Mouse (Mus musculus) heart, postnatal 4 days (tissue): ENCODE results near the gene Ciita. TPM values are rescaled to one million over a fixed set of nuclear protein-coding genes. Genes with fewer than 3 reads are reported as not detected.

Experiments used
- DNase-seq: peaks from one replicate; pipeline ENCODE4 v3.0.0; 2021
- total RNA-seq, 2 experiments: library from RNA; stranded (reverse); gene quantifications; 2 replicates each; pipeline ENCODE4 v1.2.3; 2021

Ciita gene
- total RNA-seq, 2 experiments from 2014 or later: 0.07 to 0.19 TPM

DNA sequence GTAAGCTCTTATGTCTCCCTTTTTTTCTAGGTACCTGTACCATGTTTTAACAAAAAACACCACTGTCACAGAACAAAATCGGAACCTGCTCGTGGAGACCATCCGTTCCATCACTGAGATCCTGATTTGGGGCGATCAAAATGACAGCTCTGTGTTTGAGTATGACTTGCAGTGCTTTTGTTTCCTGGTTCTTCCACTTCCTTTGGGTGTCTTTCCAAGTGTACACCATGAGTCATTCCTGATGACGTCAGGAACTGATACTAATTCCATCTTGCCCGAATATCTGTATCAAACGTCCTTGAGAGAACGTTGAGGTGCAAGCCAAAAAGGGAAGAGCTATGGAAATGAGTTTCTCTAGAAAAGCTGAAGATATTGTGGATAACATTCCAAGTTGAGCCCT is 80.1 kb downstream of the Ciita start:
- no peak for DNase-seq

- DNase-seq: peak; percentile 81
Observed at GRCm38 (mm10) chr16:10565278-10565885, 85.5 kb downstream of the Ciita start.

- no peak for DNase-seq
Observed at GRCm38 (mm10) chr16:10567153-10567552, 87.3 kb downstream of the Ciita start.

- DNase-seq: no peak
Observed at GRCm38 (mm10) chr16:10569809-10570395, 90.0 kb downstream of the Ciita start.

DNA sequence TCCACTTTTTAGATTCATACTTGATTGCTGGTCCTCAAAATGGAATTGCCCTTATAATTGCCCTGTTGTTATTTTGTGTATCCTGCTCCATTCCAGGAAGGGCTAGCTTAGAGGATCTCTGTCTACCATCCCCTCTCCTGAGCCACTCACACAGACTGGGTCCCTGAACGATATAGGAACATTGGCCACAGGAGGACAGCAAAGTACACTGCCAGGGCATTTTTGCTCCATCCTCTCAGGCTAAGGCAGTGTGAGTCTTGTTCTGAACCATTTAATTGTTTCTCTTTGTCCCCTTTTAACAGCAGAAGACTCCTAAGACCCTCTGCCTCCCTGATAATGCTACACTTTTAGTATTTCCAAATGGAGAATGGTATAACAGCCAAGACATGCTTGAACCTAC is 90.8 kb downstream of the Ciita start:
- DNase-seq: peak; percentile 80

- DNase-seq: peak; percentile 24
Observed at GRCm38 (mm10) chr16:10571820-10572219, 92.0 kb downstream of the Ciita start.

- no peak for DNase-seq
Observed at GRCm38 (mm10) chr16:10574936-10575335, 95.1 kb downstream of the Ciita start.

DNA sequence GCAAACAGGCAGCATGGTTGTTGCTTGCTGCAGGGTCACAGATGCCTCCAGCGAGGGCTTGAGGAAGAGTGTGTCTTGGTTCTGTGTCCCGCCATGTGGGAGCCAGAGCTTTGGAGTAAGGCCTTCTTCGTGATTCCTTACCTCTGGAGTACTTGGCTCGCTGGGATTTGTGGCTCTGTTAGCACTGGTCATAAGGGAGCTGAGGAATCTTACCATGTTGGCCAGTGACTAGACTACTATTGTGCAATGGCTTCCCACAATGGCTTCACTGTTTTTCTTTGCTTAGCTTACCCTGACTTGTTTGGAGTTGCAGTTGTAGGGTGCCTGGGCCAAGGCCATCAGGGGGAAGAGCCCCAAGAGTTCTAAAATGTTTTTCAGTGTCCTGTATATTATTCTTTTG is 96.1 kb downstream of the Ciita start:
- no peak for DNase-seq

DNA sequence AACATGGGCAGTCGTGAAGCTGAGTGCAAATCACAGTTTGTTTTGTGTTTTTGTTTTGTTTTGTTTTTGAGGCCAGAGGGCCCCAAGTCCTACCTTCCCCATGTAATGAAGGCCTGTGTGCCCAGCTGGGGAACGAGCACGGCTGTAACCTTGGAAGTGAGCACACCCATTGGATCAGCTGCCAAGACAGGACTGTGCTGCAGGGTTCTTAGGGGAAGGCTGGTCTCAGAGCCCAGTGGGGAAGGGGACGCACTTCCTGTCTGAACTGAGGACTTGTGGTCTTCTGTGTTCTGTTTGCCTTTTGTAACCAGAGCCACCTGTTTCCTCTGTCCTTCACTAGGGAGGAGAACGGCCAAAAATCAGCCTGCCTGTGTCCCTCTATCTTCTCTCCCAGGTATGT is 97.7 kb downstream of the Ciita start:
- no peak for DNase-seq

Other genes with a start within 250 kb of the Ciita start
- gene Emp2, start 166.1 kb upstream of the Ciita start, total RNA-seq: 10 to 100 TPM; 41.5 to 42.5 TPM
- under 1 TPM; 0.33 to 0.34 TPM for gene Tekt5, start 84.6 kb upstream of the Ciita start, total RNA-seq
- 10 to 100 TPM; 18.8 to 18.9 TPM for gene Nubp1, start 68.1 kb upstream of the Ciita start, total RNA-seq
- gene Tvp23a, start 32.7 kb upstream of the Ciita start, total RNA-seq: 1 to 10 TPM; 1.1 to 1.4 TPM
- gene Dexi, start 63.0 kb downstream of the Ciita start, total RNA-seq: 10 to 100 TPM; 22.4 to 22.6 TPM
- gene Clec16a, start 65.3 kb downstream of the Ciita start, total RNA-seq: 10 to 100 TPM; 40.5 to 42.2 TPM